Mouse (Mus musculus): ENCODE data around the gene Tsc22d4. TPM values are rescaled to one million over a fixed set of nuclear protein-coding genes. Genes with fewer than 3 reads are reported as not detected.

The Tsc22d4 gene
- polyA plus RNA-seq, 1 experiment: 110 TPM

- no peak for TF ChIP-seq CTCF (IDR thresholded peaks at IDR 0.05; ENCODE audit: insufficient read depth, low read length)
- TF ChIP-seq POLR2A (IDR thresholded peaks at IDR 0.05; ENCODE audit: borderline replicate concordance, extremely low read depth, low read depth, low read length): no peak
- WGBS: 76% methylated on average over 7 of the region's 7 CpGs
- Histone ChIP-seq H3K4me3 (replicated peaks; ENCODE audit: extremely low read depth, low read depth, low read length) (no peak overlapping the region), H3K4me1 (ENCODE audit: control insufficient read depth, insufficient read depth, low read length) (no peaks in the 10 kb centered on the region)
- DNase-seq: no peak
Observed at GRCm38 (mm10) chr5:137777267-137777845, 31.8 kb downstream of the Tsc22d4 start.

DNA sequence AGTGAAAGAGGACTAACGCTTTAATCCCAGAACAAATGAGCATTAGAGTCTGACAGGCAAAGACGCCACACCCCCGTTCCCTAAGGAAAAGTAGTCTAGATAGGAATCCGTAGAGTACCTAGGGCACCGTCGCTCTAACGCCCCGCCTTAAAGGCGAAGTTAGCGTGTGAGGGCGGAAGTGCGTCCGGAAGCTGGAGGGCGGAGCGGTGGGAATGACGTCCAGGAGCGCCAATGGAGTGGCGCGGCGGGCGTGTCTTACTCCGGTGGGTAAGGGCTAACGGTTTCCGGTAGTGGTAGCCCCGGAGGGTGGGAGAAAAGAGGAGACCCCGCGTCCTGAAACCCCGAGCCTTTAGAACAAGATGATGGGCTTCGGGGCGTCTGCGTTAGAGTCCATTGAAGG is 33.1 kb downstream of the Tsc22d4 start, which contains the start of gene Ppp1r35:
Gene Ppp1r35, plus strand, starts transcription at position 215 of the 400 bp plus-strand sequence.
- no peak for TF ChIP-seq CTCF (IDR thresholded peaks at IDR 0.05; ENCODE audit: insufficient read depth, low read length)
- peak; percentile 66; the same call in 1 of the 2 replicates for TF ChIP-seq POLR2A (IDR thresholded peaks at IDR 0.05; ENCODE audit: borderline replicate concordance, extremely low read depth, low read depth, low read length)
- DNase-seq: peak; percentile 96
- WGBS: under 1% methylated on average over 31 of the region's 31 CpGs
- Histone ChIP-seq H3K4me1 (ENCODE audit: control insufficient read depth, insufficient read depth, low read length) (peaks cover 3% of the 10 kb centered on the region; the same call in 1 of the 2 replicates), H3K4me3 (replicated peaks; ENCODE audit: extremely low read depth, low read depth, low read length) (peak within 1 kb of the TSS; percentile 75)

- Histone ChIP-seq H3K4me3 (replicated peaks; ENCODE audit: extremely low read depth, low read depth, low read length) (peak overlapping the region; percentile 75), H3K4me1 (ENCODE audit: control insufficient read depth, insufficient read depth, low read length) (peaks cover 10% of the 10 kb centered on the region)
- 0 out of 2 replicates have a peak, but pooled peaks have one; percentile 12 for TF ChIP-seq POLR2A (IDR thresholded peaks at IDR 0.05; ENCODE audit: borderline replicate concordance, extremely low read depth, low read depth, low read length)
- TF ChIP-seq CTCF (IDR thresholded peaks at IDR 0.05; ENCODE audit: insufficient read depth, low read length): no peak
- under 1% methylated on average over 79 of the region's 83 CpGs for WGBS
- no peak for DNase-seq
Observed at GRCm38 (mm10) chr5:137779053-137779933, 33.8 kb downstream of the Tsc22d4 start.

DNA sequence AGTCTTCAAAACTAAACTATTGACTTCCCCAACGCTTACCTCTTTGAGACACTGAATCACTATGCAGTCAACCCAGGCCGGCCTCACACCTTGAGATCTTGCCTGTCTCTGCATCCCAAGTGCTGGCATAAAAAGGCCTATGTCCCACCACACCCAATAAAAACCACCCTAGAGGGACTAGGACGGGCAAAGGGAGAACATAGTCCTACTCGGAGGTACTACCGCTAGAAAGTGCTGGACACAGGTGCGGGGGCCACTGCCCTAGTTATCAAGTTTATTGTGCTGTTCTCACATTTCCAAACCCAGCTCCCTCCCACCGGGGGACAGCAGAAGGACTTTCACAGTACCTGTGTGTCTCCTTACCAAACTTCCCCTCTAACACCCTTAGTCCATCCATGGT is 36.1 kb downstream of the Tsc22d4 start:
- WGBS: 90% methylated on average over 7 of the region's 7 CpGs
- H3K4me1 ChIP-seq (ENCODE audit: control insufficient read depth, insufficient read depth, low read length): peaks cover 21% of the 10 kb centered on the region
- TF ChIP-seq POLR2A (IDR thresholded peaks at IDR 0.05; ENCODE audit: borderline replicate concordance, extremely low read depth, low read depth, low read length) (no peak), CTCF (IDR thresholded peaks at IDR 0.05; ENCODE audit: insufficient read depth, low read length) (no peak)
- no peak for DNase-seq
- no peak overlapping the region for H3K4me3 ChIP-seq (replicated peaks; ENCODE audit: extremely low read depth, low read depth, low read length)

GRCm38 (mm10) chr5:137782776-137783522 is 37.4 kb downstream of the Tsc22d4 start:
- TF ChIP-seq POLR2A (IDR thresholded peaks at IDR 0.05; ENCODE audit: borderline replicate concordance, extremely low read depth, low read depth, low read length): no peak
- no peak for TF ChIP-seq CTCF (IDR thresholded peaks at IDR 0.05; ENCODE audit: insufficient read depth, low read length)
- no peak overlapping the region for H3K4me3 ChIP-seq (replicated peaks; ENCODE audit: extremely low read depth, low read depth, low read length)
- DNase-seq: no peak
- H3K4me1 ChIP-seq (ENCODE audit: control insufficient read depth, insufficient read depth, low read length): peaks cover 21% of the 10 kb centered on the region
- 69% methylated on average over 13 of the region's 13 CpGs for WGBS

GRCm38 (mm10) chr5:137783901-137784540 is 38.5 kb downstream of the Tsc22d4 start:
- TF ChIP-seq POLR2A (IDR thresholded peaks at IDR 0.05; ENCODE audit: borderline replicate concordance, extremely low read depth, low read depth, low read length) (no peak), CTCF (IDR thresholded peaks at IDR 0.05; ENCODE audit: insufficient read depth, low read length) (no peak)
- Histone ChIP-seq H3K4me3 (replicated peaks; ENCODE audit: extremely low read depth, low read depth, low read length) (no peak overlapping the region), H3K4me1 (ENCODE audit: control insufficient read depth, insufficient read depth, low read length) (peaks cover 21% of the 10 kb centered on the region)
- 52% methylated on average over 9 of the region's 9 CpGs for WGBS
- peak; percentile 10 for DNase-seq

DNA sequence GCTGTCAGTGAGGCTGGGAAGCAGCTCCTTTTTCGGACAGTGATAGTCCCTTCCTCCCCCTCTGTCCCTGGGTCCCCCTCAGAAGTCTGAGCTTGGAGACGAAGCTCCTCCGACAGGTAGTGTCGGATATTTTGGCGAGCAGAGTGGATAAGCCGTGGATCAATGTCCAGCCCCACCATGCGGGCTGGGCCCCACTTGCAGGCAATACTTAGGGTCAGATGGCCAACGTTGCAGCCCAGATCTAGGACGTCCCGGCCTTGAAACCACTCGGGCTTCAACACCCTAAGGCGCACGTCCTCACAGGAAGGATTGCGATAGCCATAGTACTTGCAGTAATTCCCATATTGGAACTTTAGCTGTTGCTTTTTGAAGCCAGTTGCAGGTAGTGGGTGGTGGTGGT is 39.0 kb downstream of the Tsc22d4 start:
- WGBS: 58% methylated on average over 14 of the region's 14 CpGs
- DNase-seq: peak; percentile 6
- H3K4me1 ChIP-seq (ENCODE audit: control insufficient read depth, insufficient read depth, low read length): peaks cover 21% of the 10 kb centered on the region
- no peak overlapping the region for H3K4me3 ChIP-seq (replicated peaks; ENCODE audit: extremely low read depth, low read depth, low read length)
- TF ChIP-seq POLR2A (IDR thresholded peaks at IDR 0.05; ENCODE audit: borderline replicate concordance, extremely low read depth, low read depth, low read length): no peak
- TF ChIP-seq CTCF (IDR thresholded peaks at IDR 0.05; ENCODE audit: insufficient read depth, low read length): no peak

DNA sequence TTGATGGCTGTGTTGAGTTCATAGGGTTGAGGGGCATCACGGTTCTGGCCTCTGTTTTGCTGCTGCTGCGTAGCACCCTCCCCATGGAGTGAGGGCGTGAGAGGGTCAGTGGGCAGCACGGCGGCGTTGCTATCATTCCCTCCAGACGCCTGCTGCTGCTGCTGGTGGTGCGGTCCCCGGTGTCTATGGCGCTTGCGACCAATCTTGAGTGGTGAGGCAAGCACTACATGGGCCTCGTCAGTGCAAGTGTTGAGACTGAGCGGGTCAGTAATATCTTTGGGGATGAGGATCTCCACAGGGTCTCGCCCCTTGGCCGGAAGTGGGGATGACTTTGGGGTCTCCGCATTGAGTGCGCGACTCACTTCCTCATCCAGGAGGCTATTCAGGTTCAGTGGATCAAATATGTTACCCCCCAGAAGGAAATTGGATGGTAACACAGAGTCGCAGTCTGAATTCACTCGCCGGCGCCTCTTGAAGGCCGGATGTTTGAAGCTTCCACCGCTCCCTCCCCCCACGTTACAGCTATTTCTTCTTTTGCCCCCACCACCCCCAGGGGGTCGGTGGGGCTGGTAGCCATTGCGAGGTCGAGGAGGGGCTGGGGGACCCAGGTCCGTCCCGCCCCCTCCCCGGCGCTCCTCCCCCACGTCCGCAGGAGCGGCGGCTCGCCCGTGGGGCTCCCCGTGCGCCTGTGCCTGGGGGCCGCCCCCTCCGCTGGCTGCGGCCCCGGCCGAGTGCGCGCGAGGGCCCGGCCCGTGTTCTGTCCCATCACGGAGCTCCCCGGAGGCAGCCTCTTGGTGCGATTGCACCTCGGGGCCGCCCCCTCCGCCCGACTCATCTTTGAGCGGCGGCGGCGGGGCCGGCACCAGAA is 39.9 kb downstream of the Tsc22d4 start:
- WGBS: 2% methylated on average over 61 of the region's 62 CpGs
- Histone ChIP-seq H3K4me1 (ENCODE audit: control insufficient read depth, insufficient read depth, low read length) (peaks cover 21% of the 10 kb centered on the region), H3K4me3 (replicated peaks; ENCODE audit: extremely low read depth, low read depth, low read length) (peak overlapping the region; percentile 93)
- peak; percentile 37 for DNase-seq
- TF ChIP-seq POLR2A (IDR thresholded peaks at IDR 0.05; ENCODE audit: borderline replicate concordance, extremely low read depth, low read depth, low read length) (no peak), CTCF (IDR thresholded peaks at IDR 0.05; ENCODE audit: insufficient read depth, low read length) (no peak)
